22 mouse cellular contexts compared by ENCODE assay signal in the genomic region with DNA sequence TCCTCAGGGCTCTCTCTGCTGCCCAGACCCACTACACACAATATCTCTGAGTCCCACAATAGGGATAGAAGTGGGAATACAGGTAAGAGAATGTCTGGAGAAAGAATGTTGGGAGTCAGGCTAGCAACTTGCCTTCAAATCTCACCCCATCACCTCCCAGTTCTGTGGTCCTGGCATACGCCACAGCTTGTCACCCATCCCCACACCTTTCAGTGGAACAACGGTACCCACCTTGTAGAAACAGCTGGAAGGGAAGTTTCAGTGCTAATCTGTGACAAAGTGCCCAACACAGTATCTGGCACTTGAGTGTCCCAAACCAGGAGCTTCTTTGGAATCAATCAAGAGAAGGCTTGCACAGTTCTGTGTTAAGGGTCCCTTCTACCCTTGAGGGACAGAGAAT. TPM values are rescaled to one million over a fixed set of nuclear protein-coding genes. Genes with fewer than 3 reads are reported as not detected.
DNase-seq lines count a peak whose midpoint lies in the region; ATAC-seq and TF ChIP-seq lines count a peak whose summit lies in the region.
"Had no signal": no experiment of that assay in that cellular context is flagged by ENCODE, and none has a peak within 500 bp of the region (broad histone marks: within the 10 kb centered on the region; RNA-seq: fewer than 3 reads in every experiment).

No protein-coding gene starts in this region.

- H3K79me2 ChIP-seq in liver, adult 2 months (ENCODE audit: control insufficient read depth, insufficient read depth, low read length) = peaks cover 47% of the 10 kb centered on the region

- DNase-seq in liver, adult 2 months (ENCODE audit: extremely low read depth, low read depth, low spot score) = no peak
- DNase-seq in liver = no peak
- DNase-seq in midbrain, embryonic 11.5 days (ENCODE audit: low spot score, missing footprints) = peak; percentile 77
- no peak for DNase-seq in liver, postnatal 0 days
- DNase-seq in spleen, adult 12 weeks (ENCODE audit: low spot score) = no peak
- no peak for DNase-seq in frontal cortex, postnatal 36 days (ENCODE audit: low spot score in 2 of 2)
- DNase-seq: adrenal gland, postnatal 14 days; cerebellum, adult 11 months; cerebellum, adult 8-10 months; cerebellum, postnatal 14 days; embryo, embryonic 11 days; gastrocnemius, postnatal 14 days; heart, postnatal 36 days had no signal

- no peak for TF ChIP-seq POLR2A in liver, adult 2 months (IDR thresholded peaks at IDR 0.05; ENCODE audit: extremely low read depth, insufficient read depth, low read length)

- no peaks in the 10 kb centered on the region for H3K36me3 ChIP-seq in liver, adult 2 months (ENCODE audit: control insufficient read depth, insufficient read depth, low read length)
- no peaks in the 10 kb centered on the region for H3K36me3 ChIP-seq in midbrain, embryonic 11.5 days (ENCODE audit: control insufficient read depth, insufficient read depth, low read length)
- no peaks in the 10 kb centered on the region for H3K36me3 ChIP-seq in midbrain, embryonic 16.5 days (ENCODE audit: control insufficient read depth, insufficient read depth, low read length)
- 0 out of 2 replicates have a peak, but pooled peaks cover 3% of the 10 kb centered on the region for H3K36me3 ChIP-seq in liver, postnatal 0 days (replicated peaks; ENCODE audit: insufficient read depth, low read length)
- H3K36me3 ChIP-seq: embryonic facial prominence, embryonic 15.5 days; forebrain, embryonic 10.5 days; heart, embryonic 13.5 days had no signal

- peaks cover 36% of the 10 kb centered on the region for H3K4me1 ChIP-seq in liver, adult 2 months (ENCODE audit: control insufficient read depth, insufficient read depth, low read length)
- peaks cover 7% of the 10 kb centered on the region; the same call in 1 of the 2 replicates for H3K4me1 ChIP-seq in midbrain, embryonic 11.5 days (ENCODE audit: control insufficient read depth, insufficient read depth, low read length)
- no peaks in the 10 kb centered on the region; the same call in 1 of the 2 replicates for H3K4me1 ChIP-seq in midbrain, embryonic 16.5 days (ENCODE audit: control insufficient read depth, insufficient read depth, low read length)
- H3K4me1 ChIP-seq in liver, postnatal 0 days (ENCODE audit: insufficient read depth) = peaks cover 50% of the 10 kb centered on the region

- no peaks in the 10 kb centered on the region for H3K27me3 ChIP-seq in liver, adult 2 months (ENCODE audit: control insufficient read depth, insufficient read depth, low read length)
- peaks cover 15% of the 10 kb centered on the region for H3K27me3 ChIP-seq in midbrain, embryonic 11.5 days (ENCODE audit: control insufficient read depth, insufficient read depth, low read length)
- H3K27me3 ChIP-seq in midbrain, embryonic 16.5 days (ENCODE audit: control insufficient read depth, insufficient read depth, low read depth, low read length) = peaks cover 17% of the 10 kb centered on the region
- H3K27me3 ChIP-seq in liver, postnatal 0 days (ENCODE audit: insufficient read depth, low read length) = no peaks in the 10 kb centered on the region
- H3K27me3 ChIP-seq: CH12.LX, Patski had no signal

- peak overlapping the region; percentile 39; the same call in 1 of the 2 replicates for H3K27ac ChIP-seq in liver, adult 2 months (replicated peaks; ENCODE audit: insufficient read depth, low read depth, low read length)
- H3K27ac ChIP-seq in midbrain, embryonic 11.5 days (ENCODE audit: low read depth, low read length) = no peak overlapping the region
- H3K27ac ChIP-seq in midbrain, embryonic 16.5 days (ENCODE audit: low read length) = no peak overlapping the region
- H3K27ac ChIP-seq in liver, postnatal 0 days (ENCODE audit: low read depth) = no peak overlapping the region
- H3K27ac ChIP-seq: embryonic facial prominence, embryonic 15.5 days; forebrain, embryonic 10.5 days; heart, embryonic 13.5 days had no signal

- 84% methylated on average over 2 of the region's 2 CpGs for WGBS in liver, adult 2 months
- 91% methylated on average over 2 of the region's 2 CpGs for WGBS in midbrain, embryonic 11.5 days
- 93% methylated on average over 2 of the region's 2 CpGs for WGBS in midbrain, embryonic 16.5 days
- 87% methylated on average over 2 of the region's 2 CpGs for WGBS in liver, postnatal 0 days (ENCODE audit: insufficient replicate concordance)

- ATAC-seq in midbrain, embryonic 11.5 days (ENCODE audit: low FRiP score) = no peak
- ATAC-seq in midbrain, embryonic 16.5 days = no peak
- no peak for ATAC-seq in liver, postnatal 0 days
- ATAC-seq: activated CD4-positive, CD25-positive, alpha-beta regulatory T cell, adult 4 months; forebrain, embryonic 14.5 days; Patski had no signal

- TF ChIP-seq CTCF in liver, adult 2 months (IDR thresholded peaks at IDR 0.05; ENCODE audit: low read depth, low read length) = no peak
- no peak for TF ChIP-seq CTCF in liver, postnatal 0 days (IDR thresholded peaks at IDR 0.05; ENCODE audit: low read depth)

- H3K4me3 ChIP-seq in liver, adult 2 months (ENCODE audit: insufficient read depth, low read depth, low read length) = peak overlapping the region; percentile 93; the same call in 1 of the 2 replicates
- H3K4me3 ChIP-seq in midbrain, embryonic 11.5 days (ENCODE audit: low read depth, low read length) = no peak overlapping the region
- no peak overlapping the region for H3K4me3 ChIP-seq in midbrain, embryonic 16.5 days (ENCODE audit: low read depth, low read length)
- peak overlapping the region; percentile 77; the same call in 1 of the 2 replicates for H3K4me3 ChIP-seq in liver, postnatal 0 days (ENCODE audit: low read depth, low read length)
- H3K4me3 ChIP-seq: embryonic facial prominence, embryonic 15.5 days; erythroblast, embryonic 14.5 days; forebrain, embryonic 10.5 days had no signal

- H3K9ac ChIP-seq in liver, adult 2 months (ENCODE audit: low read depth, low read length) = peak overlapping the region; percentile 61
- H3K9ac ChIP-seq in midbrain, embryonic 11.5 days (ENCODE audit: low read length) = no peak overlapping the region
- H3K9ac ChIP-seq in midbrain, embryonic 16.5 days (ENCODE audit: low read depth, low read length) = no peak overlapping the region
- peak overlapping the region; percentile 91; the same call in 1 of the 2 replicates for H3K9ac ChIP-seq in liver, postnatal 0 days (replicated peaks)
- H3K9ac ChIP-seq: embryonic facial prominence, embryonic 15.5 days; heart, embryonic 13.5 days had no signal

- TF ChIP-seq EP300 in liver, postnatal 0 days (IDR thresholded peaks at IDR 0.05; ENCODE audit: low read depth) = no peak

- no peaks in the 10 kb centered on the region for H3K9me3 ChIP-seq in midbrain, embryonic 11.5 days (ENCODE audit: control insufficient read depth, low read length)
- no peaks in the 10 kb centered on the region for H3K9me3 ChIP-seq in midbrain, embryonic 16.5 days (replicated peaks; ENCODE audit: control insufficient read depth, low read length, poor library complexity, severe bottlenecking)
- no peaks in the 10 kb centered on the region for H3K9me3 ChIP-seq in liver, postnatal 0 days (ENCODE audit: low read length)
- H3K9me3 ChIP-seq: embryonic facial prominence, embryonic 15.5 days; forebrain, embryonic 10.5 days; heart, embryonic 13.5 days had no signal

- no peak overlapping the region for H3K4me2 ChIP-seq in midbrain, embryonic 11.5 days
- H3K4me2 ChIP-seq in midbrain, embryonic 16.5 days (ENCODE audit: low read length) = no peak overlapping the region
- H3K4me2 ChIP-seq in liver, postnatal 0 days (ENCODE audit: low read depth, low read length) = peak overlapping the region; percentile 79
- H3K4me2 ChIP-seq: embryonic facial prominence, embryonic 15.5 days had no signal

RNA-seq across cellular contexts. Expression of gene Tnfrsf1b, which starts 2.0 kb away (rescaled TPM):
- 10.8 and 14.9 TPM in 2 replicates for total RNA-seq in liver, adult 2 months (2014; rRNA removed)
- polyA plus RNA-seq in liver, adult 2 months (2012; rRNA removed) = 16.8 and 16.9 TPM in 2 replicates
- 1.9 and 2.4 TPM in 2 replicates for polyA plus RNA-seq in midbrain, embryonic 11.5 days (2014; fragmentation: Nextera tagmentation; extraction: Ambion mirVana)
- polyA plus RNA-seq in midbrain, embryonic 16.5 days (2015; fragmentation: Nextera tagmentation; extraction: Ambion mirVana) = 4.0 and 4.2 TPM in 2 replicates
- polyA plus RNA-seq in liver, postnatal 0 days (2015; fragmentation: Nextera tagmentation; extraction: Ambion mirVana) = 7.2 and 9.4 TPM in 2 replicates

RNA-seq across cellular contexts. Expression of gene Vps13d, which starts 49.9 kb away (rescaled TPM):
- total RNA-seq in liver, adult 2 months (2014; rRNA removed) = 32.4 and 36.2 TPM in 2 replicates
- 11.6 and 13.3 TPM in 2 replicates for polyA plus RNA-seq in liver, adult 2 months (2012; rRNA removed)
- 8.2 and 8.7 TPM in 2 replicates for polyA plus RNA-seq in midbrain, embryonic 11.5 days (2014; fragmentation: Nextera tagmentation; extraction: Ambion mirVana)
- 8.9 and 9.7 TPM in 2 replicates for polyA plus RNA-seq in midbrain, embryonic 16.5 days (2015; fragmentation: Nextera tagmentation; extraction: Ambion mirVana)
- 6.6 and 7.0 TPM in 2 replicates for polyA plus RNA-seq in liver, postnatal 0 days (2015; fragmentation: Nextera tagmentation; extraction: Ambion mirVana)

Comparison
In these comparisons a context has a peak if more than half of its experiments do, and no peak if none do; other contexts are left out.
1. H3K4me3 ChIP-seq: peak in liver, adult 2 months (single experiment) and liver, postnatal 0 days (single experiment); none in midbrain, embryonic 11.5 days (single experiment) and midbrain, embryonic 16.5 days (single experiment).
2. H3K9ac ChIP-seq: peak in liver, adult 2 months (single experiment) and liver, postnatal 0 days (single experiment); none in midbrain, embryonic 11.5 days (single experiment) and midbrain, embryonic 16.5 days (single experiment).